Mouse (Mus musculus) gastrocnemius, postnatal 10 days (tissue): Measurements from ENCODE around the gene Anxa4. TPM values are rescaled to one million over a fixed set of nuclear protein-coding genes. Genes with fewer than 3 reads are reported as not detected.

Experiments
- DNase-seq: peaks from one replicate; pipeline ENCODE4 v3.0.0; 2021; ENCODE audit warnings: mixed read lengths
- long read RNA-seq, 2 experiments: library from polyadenylated mRNA; stranded (forward); transcript quantifications; one replicate each; pipeline ENCODE4 v2.0.0; 2021
- total RNA-seq, 2 experiments: library from RNA; stranded (reverse); gene quantifications; 2 replicates each; pipeline ENCODE4 v1.2.3; 2021

Gene Anxa4
- 10 to 100 TPM; 26.8 to 31.3 TPM for total RNA-seq
- long read RNA-seq, experiment 1, transcript Anxa4-201 (13 exons, 2,002 nt) = major isoform, 32 of 40 reads
- long read RNA-seq, experiment 1, partial matches to known transcripts = 1 of 40 reads
- long read RNA-seq, experiment 1, other reads (novel, unspliced or antisense) = 6 of 40 reads
- long read RNA-seq, experiment 2, transcript Anxa4-201 (13 exons, 2,002 nt) = major isoform, 41 of 42 reads
- long read RNA-seq, experiment 2, partial matches to known transcripts = 0 of 42 reads
- long read RNA-seq, experiment 2, other reads (novel, unspliced or antisense) = 1 of 42 reads

DNA sequence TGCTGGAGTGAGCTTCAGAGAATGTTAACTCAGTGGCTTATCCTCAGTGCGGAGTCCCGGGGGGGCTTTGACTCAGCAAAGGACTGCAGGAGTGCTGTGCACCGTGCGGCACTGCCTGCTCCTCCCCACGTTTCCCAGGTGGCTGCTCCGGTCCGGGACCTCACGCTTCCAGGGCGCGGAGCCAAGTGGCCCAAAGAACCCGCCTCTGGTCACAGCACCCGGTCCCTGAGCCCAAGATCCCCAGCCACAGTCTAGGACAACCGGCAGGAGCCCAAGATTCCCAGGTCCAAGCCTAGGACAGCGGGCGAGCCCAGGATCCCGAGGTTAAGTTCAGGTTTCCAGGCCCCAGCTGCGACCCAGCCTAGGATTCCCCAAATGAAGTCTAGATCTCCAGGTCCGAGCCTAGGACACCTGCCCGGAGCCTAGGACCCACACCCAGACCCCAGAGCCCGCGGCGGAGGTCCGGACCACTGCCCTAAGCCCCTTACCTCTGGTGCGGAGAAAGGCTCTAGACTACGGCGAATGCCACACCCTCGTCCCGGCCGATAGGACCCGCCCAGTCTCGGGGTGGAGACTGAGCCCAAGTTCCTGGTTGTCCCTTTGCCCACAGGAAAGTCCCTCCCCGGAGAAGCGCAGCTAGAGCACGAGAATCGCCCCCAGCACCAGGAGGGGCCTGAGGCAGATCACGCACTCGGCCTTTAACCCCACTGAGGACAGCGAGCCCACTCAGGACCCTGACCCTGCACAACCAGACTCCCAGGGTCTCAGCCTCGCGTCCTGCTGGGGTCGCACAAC is at the start of gene Anxa4:
TSS of gene Anxa4 (minus strand) at position 564 of the 795 bp plus-strand sequence.
- DNase-seq = peak; percentile 79

DNA sequence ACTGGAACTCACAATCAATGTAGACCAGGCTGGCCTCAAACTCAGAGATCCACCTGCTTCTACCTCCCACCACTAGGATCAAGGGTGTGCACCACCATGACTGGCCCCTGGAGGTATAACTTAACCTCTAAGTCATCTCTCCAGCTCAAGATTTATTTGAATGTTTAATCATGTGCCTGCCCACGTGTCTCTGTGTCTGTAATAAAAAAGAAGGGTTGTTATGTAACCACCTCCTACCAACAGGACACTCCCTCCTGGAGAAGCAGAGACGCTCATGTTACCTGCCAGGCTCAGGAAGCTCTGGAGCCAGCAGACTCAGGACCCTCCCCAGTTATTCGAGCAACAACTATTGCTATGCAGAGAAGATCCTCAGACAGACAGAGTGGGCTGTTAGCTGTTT is 48.6 kb upstream of the Anxa4 start:
- no peak for DNase-seq

DNA sequence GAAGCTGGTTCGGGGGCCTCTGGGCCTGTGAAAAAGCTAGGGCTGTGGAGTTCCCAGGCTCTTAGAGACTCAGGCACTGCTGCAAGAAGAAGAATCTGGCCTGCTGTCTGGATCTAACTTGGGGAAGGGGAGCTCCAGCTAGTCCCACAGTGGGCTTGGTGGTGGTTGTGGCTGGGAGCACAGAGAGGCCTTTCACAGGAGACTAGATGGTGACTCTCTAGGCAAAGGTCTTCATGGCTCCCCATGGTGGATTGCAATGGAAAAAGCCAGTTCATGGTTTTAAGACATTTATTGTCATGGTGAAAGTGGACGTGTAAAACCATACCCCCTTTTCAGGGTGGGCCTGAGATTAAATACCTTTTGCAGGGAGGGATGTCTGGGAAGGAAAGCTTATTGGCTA is 45.7 kb upstream of the Anxa4 start:
- no peak for DNase-seq

DNA sequence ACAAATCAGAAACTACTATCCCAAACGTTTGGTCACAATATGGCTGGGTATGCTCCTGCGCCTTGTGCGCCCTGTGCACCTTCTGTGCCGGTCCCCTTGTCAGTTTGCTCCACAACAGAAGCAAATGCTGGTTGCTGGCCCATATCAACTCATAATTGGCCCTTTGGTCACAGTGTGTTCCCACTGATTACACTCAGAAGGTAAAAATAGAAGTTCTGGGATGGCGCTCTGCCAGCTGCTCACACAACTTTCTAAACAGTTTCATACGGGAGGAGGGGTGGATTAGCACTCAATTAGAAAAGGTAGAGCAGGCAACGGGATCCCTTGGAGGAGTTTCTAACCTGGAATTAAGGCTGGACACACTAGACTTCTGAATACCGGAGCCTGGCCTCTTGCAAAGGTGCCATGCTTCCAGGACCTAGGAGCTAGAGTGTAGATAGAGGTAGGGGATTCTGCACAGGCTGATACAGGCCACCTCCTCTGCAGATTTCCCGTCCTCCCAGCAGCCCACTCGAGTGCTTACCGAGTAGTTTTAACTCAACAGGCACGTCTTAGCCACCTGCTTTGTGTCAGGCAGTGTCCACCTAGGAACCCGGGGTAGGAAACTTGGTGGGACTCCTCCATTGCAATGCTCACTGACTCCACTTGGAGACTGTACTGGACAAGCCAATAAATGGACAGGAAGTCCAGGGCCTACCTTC is 39.6 kb upstream of the Anxa4 start:
- DNase-seq = peak; percentile 54

DNA sequence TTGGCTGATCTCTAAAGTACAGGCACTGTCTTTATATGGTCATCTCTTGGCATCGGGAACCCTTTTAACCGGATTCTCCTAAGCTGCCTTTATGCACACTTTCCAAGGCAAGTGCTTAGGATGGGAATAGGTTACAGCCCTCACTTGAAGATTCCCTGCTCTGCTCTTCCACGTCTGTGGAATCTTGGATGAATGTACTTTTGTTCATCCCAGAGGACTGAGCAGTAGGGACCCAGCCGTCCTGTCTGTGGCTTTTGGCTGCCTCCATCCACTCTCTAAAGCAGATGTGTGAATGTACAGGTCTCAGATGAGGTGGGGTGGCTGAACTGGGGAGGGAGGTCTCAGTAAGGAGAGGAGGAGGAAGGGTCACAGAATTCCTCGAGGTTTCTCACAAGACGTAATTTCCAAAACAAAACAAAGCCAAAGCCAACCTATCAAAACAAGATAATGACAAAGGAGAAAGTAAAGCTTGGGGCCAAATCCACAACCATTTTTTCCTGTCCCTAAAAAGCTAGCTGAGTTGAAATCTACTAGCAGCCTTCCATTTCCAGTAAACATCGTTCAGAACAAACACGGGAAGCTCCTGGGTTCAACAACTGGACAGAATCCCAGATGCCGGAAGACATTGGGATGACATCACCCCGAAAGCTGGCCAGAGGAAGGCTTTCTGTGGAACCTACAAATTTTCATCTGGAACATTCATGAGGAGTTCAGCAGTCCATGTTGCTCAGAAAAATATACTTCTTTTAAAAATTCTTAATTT is 37.5 kb upstream of the Anxa4 start:
- no peak for DNase-seq

DNA sequence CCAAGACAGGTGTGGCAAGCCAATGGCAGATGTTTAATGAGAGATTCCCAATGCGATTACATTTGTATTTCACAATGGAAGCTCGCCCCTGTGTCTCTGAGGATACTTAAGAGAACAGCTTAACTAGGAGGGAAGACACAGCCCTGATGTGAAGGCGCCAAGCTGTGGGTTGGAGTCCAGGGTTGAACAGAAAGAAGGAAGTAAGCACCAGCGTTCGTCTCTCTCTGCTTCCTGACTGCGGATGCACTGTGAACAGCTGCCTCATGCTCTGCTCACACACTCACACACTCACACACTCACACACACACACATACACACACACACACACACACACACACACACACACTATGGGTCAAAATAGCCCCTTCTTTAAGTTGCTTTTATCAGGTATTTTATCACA is 36.4 kb upstream of the Anxa4 start:
- DNase-seq = no peak

DNA sequence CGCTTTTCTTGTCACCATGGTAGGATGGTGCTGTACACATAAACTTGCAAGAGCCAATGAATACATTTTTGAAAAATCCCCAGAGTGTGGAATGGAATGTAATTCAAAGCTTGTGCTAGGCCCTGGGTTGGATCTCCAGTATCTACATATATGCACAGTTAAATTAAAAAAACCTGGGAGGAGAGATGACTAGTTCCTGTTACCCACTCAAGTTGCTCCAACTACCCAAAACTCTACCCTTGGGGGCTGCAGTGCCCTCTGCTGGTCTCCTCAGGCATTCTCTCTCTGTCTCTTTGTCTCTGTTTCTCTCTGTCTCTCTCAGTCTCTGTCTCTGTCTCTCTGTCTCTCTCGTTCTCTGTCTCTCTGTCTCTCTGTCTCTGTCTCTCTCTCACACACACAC is 34.0 kb upstream of the Anxa4 start:
- no peak for DNase-seq

DNA sequence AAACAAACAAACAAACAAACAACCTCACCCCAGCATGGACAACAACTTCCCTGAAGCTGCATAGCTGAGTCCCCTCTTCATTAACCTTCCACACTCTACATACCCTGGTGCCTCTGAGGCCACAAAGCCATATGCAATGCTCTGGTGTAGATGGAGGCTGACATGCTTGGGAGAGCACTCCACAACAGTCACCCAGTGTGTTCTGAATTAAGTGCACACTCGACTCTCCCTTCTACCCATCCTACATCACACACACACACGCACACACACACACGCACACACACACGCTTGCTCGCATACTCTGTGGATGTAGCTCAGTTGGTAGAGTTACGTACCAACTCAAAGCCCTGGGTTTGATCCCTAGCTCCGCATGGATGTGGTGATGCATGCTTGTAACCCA is 31.0 kb upstream of the Anxa4 start:
- DNase-seq = no peak

DNA sequence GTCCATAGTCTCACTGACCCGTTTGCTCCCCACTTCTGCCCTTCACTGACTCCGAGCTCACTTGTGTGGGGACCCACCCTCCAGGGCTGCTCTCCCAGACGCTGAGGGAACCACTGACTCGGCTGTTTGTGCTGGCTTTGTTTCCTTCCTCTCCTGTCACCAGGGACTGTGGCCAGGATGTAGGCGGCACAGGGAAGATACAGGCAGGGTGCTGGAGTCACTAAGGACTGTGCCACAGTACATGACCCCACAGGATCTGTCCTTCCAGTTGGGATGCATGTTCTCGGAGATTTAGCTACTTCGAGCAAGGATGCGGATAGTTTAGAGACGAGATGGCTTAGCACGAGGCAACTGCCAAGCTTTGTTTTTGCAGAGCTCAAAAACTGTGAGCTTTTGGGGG is 30.4 kb upstream of the Anxa4 start:
- no peak for DNase-seq

DNA sequence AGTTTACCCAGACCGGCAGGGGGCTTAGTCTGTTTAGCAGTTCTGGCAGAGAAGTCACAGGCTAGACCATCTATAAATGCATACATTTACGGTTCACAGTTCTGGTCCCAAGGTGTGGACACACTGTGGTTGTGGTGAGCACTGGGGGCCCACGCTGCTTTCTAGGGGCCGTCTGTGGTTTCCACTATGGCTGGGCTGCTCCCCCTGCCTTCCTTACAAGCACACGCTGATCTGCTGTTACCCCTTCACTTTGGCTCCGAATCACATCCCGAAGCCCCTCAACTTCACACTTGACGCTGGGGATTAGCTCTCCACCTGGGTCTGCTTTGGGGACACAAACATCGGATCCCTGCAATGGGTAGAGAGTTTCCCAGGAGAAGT is 29.7 kb upstream of the Anxa4 start:
- DNase-seq = no peak

DNA sequence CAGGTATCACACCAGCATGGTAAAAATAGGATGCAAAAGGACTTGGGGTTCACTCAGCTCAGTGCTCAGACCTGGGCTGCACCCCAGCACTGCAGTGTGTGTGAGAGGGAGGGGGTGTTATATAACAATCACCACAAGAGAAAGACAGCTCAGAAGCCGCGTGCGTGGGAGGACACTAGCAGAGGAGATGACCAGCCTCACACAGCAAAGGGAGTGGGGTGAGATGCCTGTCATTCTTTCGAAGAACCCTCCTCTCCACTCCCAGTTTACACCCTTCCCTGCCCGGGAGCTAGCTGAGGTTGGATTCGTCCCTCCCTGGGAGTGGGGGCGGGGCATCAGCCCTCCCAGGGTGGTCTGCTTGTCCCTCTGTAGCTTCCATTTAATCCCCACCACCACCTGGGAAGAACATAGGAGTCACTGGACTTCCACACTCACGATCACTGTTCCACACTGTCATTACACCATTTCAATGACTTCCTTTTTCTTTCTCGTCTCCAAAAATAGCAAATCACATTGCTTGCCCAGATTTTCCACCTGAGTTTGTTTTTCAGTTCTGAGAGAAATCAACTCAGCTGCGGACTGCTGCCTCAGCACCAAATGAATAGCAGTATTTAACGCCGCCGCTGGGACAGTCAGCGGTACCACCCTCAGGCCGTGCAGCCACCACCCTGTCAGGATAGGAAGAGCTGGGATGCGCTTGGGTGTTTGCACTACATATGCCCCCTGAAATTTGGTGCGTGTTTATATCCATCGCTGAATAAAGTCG is 29.1 kb upstream of the Anxa4 start:
- peak; percentile 23 for DNase-seq

DNA sequence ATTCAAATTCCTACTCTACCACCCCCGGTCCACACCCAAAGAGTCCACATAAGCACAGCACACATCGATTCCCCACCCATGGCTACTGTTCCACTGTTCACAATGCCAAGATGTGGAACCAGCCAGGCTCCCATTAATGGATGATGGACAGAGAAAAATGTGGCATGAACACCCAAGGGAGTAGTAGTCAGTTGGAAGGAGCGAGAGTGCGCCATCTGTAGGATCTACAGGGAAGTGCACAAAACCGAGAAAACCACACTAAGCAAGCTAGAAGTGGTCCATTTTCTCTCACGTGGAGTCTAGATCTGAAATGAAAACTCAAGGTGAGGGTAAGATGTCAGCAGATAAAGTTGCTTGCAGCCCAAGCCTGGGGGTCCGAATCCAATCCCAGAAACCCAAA is 27.3 kb upstream of the Anxa4 start:
- no peak for DNase-seq

DNA sequence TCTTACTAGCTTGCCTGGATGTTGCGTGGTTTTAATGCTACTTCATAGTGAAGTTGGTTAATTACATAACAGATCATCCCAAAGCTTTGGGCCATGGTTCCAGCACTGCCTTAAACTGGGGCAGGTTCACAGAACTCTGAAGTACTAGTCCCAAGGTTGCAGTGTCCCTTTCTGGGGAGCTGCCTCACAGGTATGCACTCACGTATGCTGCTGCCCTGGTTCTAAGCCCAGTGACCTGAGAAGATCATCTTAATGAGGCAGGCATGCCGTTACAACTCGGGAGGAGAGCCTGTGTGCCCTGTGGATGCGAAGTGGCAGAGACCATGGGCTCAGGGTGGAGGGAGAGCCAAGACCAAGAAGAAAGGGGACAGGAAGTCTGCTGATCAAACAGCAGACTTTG is 26.5 kb upstream of the Anxa4 start:
- DNase-seq = no peak

DNA sequence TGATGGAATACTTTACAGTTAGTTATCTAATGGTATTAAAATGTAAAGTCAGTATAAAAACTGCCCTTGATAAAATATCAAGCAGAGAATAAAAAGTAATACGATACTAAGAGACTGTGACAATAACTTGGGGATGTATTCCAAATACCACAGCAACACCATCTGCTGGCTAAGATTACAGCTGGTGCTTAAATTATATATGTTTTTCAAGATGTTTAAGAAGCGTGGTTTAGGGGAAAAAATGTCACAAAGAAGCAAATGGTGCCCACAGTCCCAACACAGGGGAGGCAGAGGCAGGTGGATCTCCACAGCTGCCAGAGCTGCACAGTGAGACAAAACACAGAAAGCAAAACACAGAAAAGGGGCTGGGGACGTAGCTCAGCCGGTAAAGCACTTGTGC is 25.5 kb upstream of the Anxa4 start:
- DNase-seq = no peak

DNA sequence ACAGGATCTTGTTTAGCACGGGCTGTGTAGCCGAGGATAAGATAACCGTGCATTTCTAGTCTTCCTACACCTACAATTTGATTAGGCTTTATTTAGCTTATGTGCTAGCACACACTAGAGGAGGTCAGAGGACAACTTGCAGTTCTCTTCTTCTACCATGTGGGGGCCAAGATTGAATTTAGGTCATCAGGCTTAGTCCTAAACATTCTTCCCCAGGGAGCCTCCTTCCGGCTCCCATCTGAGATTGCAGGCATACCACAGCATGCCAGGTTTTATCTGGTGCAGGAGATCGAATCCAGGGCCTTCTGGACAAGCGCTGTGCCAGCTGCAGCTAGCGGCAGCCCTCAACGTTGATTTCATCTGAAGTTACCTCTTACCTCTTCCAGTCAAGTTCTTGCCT is 23.2 kb upstream of the Anxa4 start:
- DNase-seq = no peak

DNA sequence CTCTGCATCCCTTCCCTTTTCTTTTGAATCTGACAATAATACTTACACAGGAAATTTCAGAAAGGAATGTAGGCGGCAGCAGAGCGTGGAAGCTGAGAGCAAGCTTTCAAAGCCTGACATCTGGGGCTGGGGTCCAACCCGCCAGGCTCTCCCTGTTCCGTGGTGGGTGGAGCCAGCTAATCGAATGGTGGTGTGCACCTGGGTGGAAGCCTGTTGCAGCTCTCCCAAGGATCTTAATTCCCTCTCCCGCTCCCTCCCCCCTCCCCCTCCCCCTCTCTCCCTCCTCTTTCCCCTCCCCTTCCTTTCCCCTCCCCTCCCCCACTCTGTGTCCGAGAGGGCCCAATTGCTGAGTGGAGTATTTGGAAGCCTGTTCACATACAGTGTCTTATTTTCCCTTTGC is 22.1 kb upstream of the Anxa4 start:
- no peak for DNase-seq

DNA sequence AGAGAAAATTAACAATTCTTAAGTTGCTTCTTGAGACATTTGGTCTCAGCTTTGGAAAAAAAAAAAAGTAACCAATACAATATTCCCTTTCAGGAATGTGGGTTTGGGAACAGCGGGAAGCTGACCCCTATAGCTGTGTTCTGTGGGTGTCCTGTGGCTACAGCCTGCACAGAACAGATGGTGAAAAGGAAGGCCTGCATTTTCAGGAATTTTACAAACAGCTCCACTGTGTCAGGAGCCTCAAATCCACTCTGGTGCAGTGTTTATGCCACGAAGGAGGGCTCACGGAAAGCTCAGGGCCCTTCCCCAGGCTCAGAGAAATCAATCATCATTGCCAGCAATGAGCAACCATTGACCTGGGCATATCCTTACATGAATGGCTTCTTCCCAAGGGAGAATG is 21.5 kb upstream of the Anxa4 start:
- DNase-seq = no peak

DNA sequence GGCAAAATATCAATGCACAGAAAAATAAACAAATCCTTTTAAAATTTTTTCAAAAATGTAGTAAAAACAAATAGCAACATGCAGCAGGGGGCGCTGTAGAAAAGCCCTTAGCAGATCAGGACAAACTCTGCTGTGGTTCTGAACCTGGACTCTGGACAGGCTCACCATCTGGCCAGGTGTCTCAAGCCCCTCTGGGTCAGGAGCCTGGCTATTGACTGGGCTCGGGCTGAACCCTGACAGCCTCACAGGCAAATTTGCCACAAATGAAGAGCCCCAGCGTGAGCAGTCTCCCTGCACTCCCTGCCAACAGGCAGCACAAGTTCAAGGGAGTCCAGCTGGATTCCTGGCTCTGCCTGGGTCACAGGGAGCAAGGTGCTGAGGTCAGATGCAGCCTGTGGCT is 20.0 kb upstream of the Anxa4 start:
- DNase-seq = peak; percentile 69

DNA sequence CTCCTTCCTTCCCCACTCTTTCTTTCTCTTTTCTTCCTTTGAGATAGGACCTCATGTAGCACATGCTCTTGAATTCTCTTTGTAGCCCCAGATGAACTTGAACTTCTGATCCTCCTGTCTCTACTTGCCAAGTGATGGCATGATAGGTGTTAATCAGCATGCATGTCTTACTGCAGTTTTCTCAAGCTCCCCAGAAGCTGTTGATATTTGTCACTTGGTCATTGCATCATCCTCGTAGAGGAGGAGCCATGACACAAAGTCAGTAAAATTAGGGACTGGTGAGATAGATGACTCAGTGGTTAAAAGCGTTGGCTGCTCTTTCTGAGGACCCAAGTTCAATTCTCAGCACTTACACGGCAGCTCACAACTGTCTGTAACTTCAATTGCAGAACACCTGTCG is 19.5 kb upstream of the Anxa4 start:
- DNase-seq = no peak

DNA sequence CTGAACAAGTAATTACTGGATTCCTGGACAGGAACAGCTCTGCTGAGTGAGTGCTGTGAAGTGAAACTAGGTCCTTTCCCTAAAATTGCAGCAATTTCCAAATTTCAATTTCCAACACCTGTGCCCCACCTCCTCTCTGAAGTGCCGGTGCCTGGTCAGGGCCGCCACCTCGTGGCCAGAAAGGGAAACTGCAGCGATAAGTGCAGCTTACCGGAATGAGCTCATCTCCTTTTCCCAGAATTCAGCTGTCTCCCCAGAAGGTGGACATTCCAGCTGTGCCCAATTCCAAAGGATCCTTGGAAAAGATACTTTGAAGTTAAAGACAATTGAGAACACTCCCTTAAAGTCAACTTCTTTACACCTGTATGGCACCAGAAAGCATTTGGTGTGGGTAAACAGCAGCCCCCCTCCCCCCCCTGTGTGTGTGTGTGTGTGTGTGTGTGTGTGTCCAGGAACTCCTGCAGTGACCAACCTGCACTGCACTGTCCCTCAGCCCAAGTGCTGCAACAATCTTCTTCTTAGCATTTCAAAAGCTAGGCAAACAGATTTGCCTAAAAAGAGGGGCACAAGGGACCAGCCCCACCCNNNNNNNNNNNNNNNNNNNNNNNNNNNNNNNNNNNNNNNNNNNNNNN is 13.2 kb upstream of the Anxa4 start:
- DNase-seq = peak; percentile 67

DNA sequence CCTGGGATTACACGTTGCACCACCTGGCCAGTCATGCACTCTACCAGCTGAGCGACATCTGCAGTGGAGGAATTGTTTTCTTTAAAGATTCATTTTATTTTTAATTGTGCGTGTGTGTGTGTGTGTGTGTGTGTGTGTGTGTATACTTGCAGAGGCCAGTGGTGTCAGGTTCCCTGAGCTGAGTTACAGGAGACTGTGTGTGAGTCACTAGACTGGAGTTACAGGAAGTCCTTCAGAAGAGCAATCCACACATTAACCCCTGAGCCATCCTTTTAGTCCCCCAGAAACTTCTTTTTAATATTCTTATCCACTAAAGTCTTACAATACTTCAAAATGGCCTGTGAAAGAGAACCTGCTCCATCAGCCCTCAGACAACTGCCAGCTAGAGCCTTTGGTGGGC is 11.3 kb upstream of the Anxa4 start:
- DNase-seq = no peak
